Mouse (Mus musculus): Measurements from ENCODE around the gene Arap2.

- TF ChIP-seq EP300 (IDR thresholded peaks at IDR 0.05) (no peak), CTCF (IDR thresholded peaks at IDR 0.05) (no peak)
Measured at GRCm38 (mm10) chr5:62790921-62791564, 25.1 kb upstream of the Arap2 start.
